Mouse (Mus musculus) lung, postnatal 0 days (tissue): ENCODE measurements at regions not wholly inside any gene's neighbourhood (a gene's known extent, or its start where the extent isn't known, plus 50 kb on each side); places are given as distances from the start of the nearest gene placed in this dataset.

ENCODE experiments used
- CTCF ChIP-seq: IDR thresholded peaks from 2 replicates; pipeline ENCODE4 v1.5.1; 2016; ENCODE audit warnings: antibody characterized with exemption, mild to moderate bottlenecking
- EP300 ChIP-seq: IDR thresholded peaks from 2 replicates; pipeline ENCODE4 v1.6.1; 2016; ENCODE audit warnings: antibody characterized with exemption, mild to moderate bottlenecking, control low read depth

DNA sequence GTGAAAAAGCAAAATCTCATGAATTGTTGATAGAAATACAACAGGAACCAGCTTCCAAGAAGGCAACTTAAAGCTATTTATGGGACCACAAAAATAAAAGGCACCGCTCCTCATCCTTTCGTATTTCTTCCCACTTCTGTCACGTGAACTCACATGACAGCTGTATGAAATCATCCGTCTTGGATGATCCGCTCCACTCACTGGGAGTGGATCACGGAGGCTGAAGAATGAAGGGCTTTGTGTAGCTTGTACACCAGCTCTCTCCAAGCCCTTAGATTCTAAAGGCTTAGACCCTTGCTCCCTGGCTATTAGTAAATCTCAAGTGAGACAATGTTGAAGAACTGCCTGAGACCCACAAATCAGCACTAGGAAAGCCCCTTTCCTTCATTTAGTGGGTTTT lies 60.0 kb upstream of the Snrpb2 start:
- TF ChIP-seq CTCF (no peak), EP300 (no peak)
